Mouse (Mus musculus) lung, postnatal 4 days (tissue): Measurements from ENCODE around the gene Lsg1.

Source experiments
- DNase-seq, 2 experiments: peaks; one replicate each; pipeline ENCODE4 v3.0.0; 2021

Gene Lsg1

DNA sequence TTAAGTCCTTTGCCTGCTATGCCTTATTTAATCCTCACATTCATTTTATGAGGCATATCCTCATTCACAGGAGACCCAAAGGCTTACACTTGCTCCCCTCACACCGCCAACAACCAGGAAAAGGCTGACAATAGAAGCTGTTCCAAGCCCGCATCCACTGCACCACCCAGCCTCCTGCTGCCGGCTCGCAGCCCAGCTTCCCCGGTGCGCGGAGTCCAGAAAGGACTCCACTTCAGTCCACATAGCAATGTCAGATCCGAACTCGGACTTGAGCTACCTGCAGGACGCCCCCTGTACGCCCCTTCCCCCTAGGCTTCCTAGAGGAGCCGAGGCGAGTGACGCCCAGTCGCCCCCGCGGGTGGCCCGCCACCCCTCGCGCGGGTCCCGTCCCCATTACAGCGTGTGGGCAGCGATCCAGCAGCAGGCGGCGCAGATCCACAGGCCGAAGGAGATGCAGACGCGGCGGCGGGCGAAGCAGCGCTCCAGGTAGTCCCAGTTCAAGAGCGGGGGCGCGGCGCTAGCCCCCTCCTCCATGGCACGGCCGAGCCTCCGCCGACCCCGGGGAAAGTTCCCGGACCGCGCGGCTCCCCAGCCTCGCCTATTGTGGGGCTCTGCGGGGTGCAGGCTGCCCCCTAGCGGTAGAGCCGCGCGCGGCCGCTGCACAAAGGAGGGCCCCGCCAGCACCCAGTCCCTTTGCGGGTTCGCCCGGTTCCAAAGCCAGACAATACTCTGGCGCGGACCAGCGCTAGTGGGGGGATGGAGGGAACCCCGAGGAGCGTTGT, 37.2 kb downstream of the Lsg1 start:
- DNase-seq = peak; percentile 88

DNA sequence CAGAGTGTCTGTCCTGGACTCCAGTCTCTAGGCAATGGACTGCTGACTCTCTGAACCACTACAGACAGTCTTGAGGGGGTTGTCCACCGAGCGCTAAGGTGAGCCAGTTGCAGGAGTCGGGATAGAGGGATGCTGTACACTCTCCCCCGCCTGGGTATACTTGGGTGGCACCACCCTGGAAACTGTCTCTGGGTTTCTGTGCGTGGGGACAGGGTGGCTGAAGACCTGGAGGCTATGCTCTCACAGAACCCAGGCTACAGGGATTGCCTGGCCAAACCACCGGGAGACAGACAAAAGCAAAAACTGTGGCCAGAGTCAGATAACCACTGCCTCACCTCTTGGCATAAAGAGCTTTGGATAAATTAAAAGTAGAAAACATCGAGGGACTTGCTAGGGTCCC, 37.9 kb downstream of the Lsg1 start:
- no peak for DNase-seq

DNA sequence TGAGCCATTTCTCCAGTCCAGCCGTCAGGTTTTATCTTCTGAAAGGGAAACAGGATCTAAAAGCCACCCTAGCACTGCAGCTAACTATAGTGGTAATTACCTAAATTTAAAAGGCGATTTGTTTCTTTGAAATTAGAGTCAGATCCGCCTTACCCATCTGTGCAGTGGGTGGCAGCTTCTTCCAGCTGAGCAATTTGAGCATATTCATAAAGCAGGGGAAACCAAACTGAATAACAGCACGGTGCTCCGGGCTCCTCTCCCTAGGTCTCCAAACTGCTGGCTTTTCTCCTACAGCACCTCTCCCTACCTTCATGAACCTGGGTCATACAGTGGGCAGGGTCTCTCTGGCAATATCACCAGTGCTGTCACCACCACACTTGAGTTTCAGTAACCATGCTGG, 39.1 kb downstream of the Lsg1 start:
- no peak for DNase-seq

DNA sequence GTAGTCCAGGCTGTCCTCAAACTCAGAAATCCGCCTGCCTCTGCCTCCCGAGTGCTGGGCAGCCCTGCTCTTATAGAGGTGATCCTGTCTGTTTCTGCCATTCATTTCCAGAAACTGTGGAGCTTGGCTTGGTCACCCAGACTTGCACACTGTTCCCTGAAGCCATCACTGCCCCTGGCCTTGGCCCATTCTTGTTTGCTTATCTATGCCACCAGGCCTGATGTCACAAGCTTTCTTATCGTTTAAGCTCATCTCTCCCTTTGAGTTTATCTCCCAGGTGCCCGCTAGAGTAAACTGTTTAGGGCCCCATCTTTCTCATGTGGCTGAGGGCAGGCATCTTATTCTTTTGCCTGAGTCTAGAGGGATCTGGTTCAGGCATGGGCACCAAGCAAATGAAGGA, 42.7 kb downstream of the Lsg1 start:
- no peak for DNase-seq

DNA sequence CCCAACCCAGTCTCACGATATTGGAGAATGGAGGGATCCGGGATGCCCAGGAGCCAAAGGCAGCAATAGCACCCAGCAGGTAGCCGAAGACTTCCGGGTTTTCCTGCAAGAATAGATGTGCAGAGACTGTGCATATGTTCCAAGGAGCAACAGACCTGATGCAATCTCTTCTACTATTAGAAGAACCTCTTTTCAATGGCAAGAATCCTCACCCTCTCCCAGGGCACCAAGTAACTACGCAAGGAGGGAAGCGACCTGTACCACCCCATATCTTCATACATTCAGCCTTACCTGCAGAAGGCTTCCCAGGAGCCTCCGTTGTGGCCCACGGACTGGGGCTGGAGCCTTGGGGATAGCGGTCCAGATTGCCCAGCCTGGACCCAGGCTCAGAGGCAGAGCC, 44.0 kb downstream of the Lsg1 start:
- DNase-seq = no peak

DNA sequence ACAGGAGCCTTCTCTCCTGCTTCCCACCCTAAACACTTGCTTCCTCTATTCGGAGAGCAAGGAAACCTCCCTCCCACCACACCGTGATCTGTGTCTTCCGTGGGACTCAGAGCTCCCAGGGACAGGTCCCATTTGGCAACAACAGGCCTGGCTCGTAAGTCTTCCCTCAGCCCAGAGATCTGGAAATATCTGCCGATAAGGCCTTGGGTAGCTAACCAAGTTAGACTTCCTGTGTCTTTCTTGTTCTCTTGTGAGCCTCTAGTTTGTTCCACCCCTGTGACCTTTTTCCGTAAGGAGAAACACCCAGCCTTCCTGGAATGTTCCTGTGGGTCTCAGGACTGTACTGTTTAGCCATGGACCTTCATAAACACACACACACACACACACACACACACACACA, 44.6 kb downstream of the Lsg1 start:
- no peak for DNase-seq

DNA sequence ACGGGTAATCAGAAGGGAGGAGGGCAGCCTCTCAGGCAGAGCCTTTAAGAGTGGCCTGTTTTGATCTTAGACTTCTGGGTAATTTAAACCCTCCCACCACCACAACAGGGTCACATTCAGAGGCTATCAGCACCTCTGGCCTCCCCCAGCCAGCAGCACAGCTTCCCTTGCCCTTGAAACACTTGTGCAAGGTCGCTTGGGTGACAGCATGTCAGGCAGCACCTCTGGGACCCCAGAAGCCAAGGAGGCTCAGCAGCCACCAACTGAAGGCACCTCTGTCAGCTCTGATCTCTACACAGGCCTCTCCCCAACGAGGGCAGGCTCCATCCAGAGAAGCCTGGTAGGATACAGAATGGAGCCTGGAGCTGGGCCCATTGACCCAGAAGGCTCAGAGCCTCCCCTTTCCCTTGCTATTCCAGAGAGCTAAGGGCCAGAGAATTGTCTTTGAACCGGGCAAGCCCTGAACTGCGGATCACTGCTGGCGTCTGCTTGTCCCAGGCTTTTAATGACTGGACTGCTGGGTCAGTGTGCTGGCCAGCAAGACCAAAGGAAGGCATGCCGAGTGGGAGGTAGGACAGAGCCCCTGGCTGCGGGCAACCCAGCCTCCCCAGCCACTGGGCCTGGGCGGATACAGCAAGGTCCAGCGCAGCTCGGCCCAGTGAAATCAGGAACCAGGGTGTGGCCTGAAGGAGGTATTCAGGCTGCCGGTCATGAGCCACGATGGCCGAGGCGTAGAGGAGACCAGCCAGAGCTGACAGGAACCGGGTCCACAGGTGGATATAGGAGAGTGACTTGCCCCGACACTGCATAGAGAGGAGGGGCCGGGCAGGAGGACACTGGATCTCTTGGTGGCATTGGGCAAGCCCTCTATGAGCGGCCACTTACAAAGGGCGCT, 47.0 kb downstream of the Lsg1 start:
- no peak for DNase-seq

DNA sequence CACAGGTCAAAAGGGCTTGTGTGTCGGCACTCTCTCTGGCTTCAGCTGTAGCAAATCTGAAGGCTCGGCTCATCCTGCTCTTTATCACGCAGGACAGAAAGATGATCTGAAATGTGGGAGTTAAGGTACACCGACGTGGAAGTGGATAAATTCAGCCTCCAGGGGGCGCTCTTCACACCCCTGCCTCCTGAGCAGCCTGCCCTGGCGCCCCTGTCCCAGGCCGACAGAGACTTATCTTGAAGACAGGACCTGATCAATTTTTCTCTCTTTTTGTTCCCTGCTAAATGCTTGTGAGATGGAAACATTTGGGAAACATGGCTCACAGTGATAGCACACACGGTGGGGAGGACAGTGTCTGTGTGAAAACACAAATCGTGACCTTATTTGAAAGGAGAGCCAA, 48.0 kb downstream of the Lsg1 start:
- peak; percentile 59 to 69 for DNase-seq

DNA sequence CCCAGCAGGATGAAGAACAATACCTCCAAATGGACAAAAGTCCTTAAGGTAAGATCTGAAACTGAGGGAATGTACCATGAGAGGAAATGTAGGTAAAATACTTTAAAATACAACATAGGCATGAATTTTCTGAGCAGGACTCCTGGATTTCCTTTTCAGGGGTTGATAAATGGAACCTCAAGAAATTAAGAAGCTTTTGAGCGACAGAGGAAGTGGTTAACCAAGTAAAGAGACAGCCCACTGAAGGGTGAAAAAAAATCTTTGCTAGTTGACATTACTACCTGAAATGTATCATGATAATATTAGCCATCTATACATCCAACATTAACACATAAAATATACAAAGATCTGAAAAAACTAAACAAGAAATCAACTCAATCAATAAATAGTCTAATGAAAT, 52.3 kb downstream of the Lsg1 start:
- DNase-seq = no peak

DNA sequence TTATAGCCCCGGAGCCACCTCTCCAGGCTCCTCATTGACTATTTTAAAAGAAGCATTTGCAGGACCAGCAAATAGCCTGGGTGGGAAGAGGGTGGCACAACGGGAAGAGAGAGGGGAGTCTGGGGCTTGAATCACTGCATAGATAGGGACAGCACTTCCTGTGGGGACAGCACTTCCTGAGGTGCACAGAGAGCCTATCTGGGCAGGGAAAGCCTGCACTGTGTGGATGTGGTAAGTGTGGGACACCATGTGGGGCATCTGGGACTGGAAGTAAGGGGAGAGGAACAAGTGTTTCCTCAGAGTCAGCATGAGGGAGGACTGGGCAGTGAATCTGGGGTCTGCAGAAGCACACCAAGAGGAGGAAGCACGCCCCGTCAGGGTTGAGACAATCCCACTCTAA, 53.8 kb downstream of the Lsg1 start:
- no peak for DNase-seq

DNA sequence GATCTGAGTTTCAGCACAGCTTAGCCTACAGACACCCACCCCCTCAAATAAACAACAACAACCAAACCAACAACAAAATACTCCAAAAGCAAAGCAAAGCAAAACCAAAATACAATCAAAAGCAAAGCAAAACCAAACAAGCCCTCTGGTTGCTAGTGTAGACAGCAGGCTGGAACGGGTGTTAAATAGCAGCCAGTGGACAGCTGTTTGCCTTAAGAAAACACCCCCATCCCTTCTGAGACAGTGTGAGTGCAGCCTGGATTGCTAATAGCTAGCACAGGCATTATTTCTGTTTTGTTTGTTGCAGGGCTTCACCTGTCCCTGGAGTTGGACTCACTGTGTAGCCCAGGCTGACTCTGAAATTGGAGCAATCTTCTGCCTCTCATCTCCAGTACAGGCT, 54.5 kb downstream of the Lsg1 start:
- no peak for DNase-seq

DNA sequence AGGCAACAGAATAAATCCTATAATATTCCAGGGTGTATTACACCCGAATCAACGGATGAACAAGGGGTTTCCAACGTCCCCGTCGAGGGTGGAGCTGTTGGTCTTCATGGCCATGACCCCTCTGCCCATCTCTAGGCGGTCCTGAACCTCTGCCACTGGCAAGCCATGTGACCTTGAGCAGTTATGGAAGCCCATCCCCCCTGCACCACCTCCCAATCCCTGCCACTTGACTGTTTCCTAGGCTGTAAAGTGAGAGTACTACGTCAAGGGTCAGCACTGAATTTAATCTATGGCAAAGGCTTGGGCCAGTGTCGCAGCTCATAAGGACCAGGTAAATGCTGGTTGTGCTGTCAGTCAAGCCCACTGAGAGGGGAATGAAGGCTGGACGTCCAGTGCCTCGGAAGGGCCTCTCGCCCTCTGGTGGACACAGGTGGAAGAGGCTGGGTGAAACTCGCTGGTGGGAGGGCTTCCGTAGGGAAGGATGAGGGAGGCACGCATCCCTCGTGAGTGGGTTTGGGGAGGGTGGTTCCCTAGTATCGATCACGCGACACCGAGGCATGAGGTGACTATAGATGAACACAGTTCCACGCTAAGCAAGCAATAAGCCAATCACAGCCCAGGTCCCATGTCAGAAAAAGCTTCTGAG, 55.5 kb downstream of the Lsg1 start:
- peak; percentile 61 to 72 for DNase-seq

DNA sequence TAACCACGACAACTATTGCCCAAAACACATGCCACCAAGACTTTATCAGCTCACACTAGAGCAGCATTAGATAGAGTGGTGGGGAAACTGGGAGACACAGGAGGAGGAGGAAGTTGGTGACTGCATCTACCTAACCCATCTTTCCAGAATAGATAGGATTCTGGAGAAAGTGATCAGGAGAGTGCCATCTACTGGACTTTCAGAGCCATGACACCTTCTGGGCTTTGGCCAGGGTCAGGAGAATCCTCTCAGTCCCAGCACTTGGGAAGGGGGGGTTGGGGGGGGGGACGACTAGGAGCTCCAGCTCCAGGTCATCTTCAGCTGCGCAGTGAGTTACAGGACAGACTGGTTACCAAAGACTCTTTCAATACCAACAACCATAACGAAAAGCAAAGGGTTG, 56.6 kb downstream of the Lsg1 start:
- DNase-seq = peak in 1 of 2 experiments; percentile 34

DNA sequence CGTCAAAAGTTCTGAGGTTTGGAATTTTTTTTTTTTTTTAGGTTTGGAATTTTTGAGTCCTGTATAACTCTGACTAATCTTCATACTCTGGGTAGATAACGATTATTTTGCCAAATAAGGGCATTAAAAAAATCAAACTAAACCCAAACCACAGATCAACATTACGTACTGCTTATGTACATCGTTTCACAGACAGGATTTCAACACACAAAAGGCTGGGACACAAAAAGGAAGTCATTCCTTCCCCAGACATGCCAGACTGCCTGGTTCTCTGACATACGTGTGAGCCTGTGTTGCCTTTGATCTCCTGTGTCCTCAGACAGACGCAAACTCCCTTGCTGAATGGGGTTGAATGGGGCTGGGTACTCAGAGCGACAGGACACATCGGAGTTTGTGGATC, 59.0 kb downstream of the Lsg1 start:
- DNase-seq = no peak

DNA sequence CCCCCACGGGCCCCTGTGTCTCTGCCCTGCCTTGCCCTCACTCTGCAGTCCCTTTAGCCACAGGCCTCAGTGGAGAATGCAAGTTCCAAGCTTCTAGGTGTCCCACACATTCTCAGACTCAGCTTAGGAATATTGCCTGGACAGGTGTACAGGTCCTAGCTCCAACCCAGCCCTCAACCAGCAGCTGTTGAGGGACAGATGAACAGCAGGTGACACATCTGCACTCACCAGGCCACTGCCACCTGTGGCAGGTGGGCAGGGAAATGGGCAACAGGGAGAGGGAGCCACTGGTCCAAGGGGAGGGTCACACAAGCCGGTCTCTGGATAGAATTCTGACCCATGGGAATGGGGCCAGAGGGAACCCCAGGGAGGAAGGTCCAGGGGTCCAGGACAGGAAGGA, 59.5 kb downstream of the Lsg1 start:
- DNase-seq = no peak

DNA sequence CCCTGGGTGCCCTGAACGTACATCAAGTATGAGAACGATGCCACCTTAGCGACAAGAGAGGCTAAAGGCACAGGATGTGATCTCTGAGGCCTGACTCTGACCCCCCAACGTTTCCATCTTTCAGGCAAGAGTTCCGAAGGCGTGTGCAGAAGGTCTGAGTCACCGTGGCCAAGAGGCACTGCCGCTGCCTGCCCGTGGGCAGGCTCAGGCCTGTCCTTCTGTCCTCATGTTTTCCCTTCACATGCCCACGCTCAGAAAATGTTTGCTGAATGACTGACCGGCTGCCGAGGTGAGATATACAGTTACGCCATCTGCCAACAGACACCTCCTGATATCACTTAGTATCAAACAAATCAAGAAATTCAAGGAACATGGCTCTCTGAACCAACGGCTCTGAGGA, 61.6 kb downstream of the Lsg1 start:
- DNase-seq = no peak

DNA sequence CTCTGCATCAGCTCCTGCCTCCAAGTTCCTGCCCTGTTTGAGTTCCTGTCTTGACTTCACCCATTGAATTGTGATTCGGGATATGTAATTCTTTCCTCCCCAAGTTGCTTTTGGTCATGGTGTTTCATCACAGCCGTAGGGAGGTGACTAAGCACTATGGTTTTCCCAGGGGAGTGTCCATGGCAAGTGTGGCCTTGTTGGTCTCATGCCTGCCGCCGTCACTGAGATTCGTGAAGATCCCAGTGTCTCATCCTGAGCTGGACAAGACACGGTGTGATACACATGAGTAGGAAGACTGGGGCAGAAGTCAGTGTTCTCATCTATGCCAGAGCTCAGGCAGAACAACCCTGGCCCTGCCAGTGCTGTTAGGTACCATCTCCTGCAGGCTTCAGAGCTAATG, 62.9 kb downstream of the Lsg1 start:
- DNase-seq = no peak

DNA sequence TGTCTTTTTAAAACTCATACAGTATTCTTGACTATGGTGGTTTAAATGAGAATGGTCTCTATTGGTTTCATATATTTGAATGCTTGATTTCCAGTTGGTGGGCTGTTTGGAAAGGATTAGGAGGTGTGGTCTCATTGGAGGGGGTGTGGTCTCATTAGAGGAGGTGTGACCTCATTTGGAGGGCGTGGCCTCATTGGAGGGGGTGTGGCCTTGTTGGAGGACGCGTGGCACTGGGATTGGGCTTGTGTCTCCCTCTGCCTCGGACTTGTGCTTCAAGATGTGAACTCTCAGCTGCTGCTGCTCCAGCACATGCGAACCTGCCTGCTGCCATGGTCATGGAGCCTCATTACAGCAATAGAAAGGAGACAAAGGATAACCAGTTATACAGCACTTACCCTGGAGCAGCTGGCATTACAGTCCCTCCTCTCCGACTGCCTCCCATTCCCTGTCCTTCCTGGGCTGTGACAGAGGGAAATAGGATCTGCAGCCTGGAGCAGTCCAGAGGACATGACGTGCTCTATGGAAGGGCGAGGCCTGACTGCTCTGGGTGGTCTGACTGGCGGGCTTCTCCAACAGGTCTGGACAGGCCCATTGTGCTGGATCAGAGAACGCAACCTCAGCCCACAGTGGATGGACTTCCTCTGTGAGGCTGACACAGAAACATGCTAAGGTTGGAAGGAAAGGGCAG, 65.0 kb downstream of the Lsg1 start:
- no peak for DNase-seq

DNA sequence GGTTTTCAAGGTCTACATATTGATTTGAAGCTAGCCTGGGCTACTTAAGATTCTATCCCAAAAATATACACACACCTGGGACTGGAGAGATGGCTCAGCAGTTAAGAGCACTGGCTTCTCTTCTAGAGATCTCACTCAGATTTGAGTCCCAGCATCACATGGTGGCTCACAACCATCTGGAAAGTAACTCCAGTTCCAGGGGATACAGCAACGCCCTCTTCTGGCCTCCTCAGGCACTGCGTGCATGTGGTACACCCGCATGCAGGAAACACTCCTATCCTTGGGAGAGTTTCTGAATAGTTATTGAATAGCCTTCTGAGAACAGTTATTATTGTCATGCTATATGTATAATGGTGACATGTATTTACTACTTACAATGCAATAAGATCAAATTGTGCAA, 66.2 kb downstream of the Lsg1 start:
- no peak for DNase-seq

DNA sequence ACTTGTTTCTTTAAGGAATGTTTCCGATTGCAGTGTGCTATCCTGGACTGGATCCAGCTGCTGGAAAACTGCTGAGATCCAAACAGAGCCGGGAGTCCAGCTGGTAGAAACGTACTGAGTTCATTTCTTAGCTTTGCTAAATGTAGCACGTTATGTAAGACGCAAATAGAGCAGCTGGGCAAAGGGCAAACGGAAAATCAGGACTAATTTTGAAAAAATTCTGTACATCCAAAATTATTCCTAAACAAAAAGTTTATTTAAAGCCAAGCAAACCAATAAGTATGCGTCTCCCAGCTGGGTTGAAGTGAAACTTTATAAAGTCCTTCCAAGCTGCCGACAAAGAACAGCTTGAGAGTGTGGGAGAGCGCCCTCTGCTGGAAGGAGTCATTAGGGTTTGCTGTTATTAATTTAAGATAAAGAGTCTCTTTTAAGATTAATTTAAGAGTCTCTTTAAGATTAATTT, 67.0 kb downstream of the Lsg1 start:
- peak; percentile 70 to 81 for DNase-seq

DNA sequence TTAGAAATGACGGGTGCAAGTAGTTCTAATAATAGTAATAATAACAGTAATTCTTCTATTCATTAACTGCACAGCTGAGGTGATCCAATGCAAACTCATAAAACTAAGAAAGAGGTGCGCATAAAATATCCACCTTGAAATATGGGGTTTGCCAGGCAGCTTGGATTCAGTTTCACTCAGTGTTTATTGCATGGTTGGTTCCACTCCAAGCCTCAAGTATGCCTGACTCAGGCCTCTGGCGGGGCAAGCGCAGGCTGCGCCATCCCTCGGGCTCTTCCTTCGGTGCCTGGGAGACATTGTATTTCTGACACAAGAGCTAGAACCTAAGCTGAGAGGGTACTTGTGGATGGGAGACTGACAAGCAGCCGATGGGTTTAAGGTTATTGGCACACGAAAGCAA, 68.8 kb downstream of the Lsg1 start:
- no peak for DNase-seq

DNA sequence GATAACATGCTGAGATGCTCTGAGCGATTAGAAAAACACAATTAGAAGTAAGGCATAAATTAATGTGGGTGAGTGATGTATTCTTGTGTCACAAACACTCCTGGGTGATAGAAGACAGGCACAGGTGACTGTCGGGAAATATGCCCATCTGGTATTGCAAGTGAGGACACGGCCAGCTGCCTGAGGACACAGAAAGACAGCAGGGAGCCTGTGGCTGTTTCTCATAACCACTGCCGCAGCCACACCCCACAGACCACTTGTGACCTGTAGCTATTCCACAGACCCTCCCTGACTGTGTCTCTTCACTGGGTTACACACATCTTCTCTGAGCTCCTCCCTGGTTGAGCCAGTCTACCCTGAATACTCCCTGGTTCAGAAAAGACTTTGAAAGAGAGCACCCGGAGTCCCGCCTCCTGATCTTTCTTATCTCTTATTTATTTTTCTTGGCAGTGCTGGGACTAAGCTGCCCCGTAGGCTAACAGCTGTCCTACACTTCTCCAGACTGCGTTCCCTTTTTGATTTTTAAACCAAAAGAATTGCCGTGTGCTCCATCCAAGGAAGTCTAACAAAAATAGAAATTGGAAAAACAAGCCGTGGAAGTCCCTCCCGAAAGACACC, 69.6 kb downstream of the Lsg1 start:
- no peak for DNase-seq

DNA sequence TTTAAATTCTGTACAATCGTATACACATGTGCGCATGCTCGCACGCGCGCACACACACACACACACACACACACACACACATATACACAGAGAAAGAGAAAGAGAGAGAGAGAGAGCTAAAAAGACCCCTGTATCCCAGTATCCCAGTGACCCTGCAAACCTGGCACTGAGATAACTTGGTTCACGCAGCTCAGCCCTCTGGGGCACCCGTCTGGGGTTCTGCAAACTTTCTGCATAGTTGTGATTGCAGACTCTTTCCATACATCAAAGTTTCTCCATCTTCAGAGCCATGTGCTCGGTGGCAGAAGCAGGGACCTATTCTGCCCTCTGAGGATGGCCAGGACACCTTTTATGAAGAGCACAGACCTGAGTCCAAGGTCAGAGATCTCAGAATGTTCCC, 70.4 kb downstream of the Lsg1 start:
- no peak for DNase-seq
